Mouse (Mus musculus): ENCODE results near the gene Adgra1. TPM values are rescaled to one million over a fixed set of nuclear protein-coding genes. Genes with fewer than 3 reads are reported as not detected.

The Adgra1 gene
- polyA plus RNA-seq, 1 experiment: 0.29 TPM

GRCm38 (mm10) chr7:139883545-139883944 lies 49.6 kb downstream of the Adgra1 start:
- H3K36me3 ChIP-seq (ENCODE audit: control insufficient read depth, insufficient read depth, low read length): no peaks in the 10 kb centered on the region
- 86% methylated on average over 4 of the region's 4 CpGs for WGBS
- no peak overlapping the region for H3K4me3 ChIP-seq (ENCODE audit: extremely low read depth, insufficient read depth, insufficient read length)
- no peak overlapping the region for H3K27ac ChIP-seq (ENCODE audit: insufficient read depth, low read length)
- H3K27me3 ChIP-seq (ENCODE audit: control insufficient read depth, insufficient read depth, low read length): no peaks in the 10 kb centered on the region
- TF ChIP-seq POLR2A (IDR thresholded peaks at IDR 0.05; ENCODE audit: low read depth, low read length) (no peak), CTCF (IDR thresholded peaks at IDR 0.05; ENCODE audit: extremely low read depth, insufficient read depth, insufficient read length, insufficient replicate concordance) (no peak)
- no peak for DNase-seq (ENCODE audit: low read depth in 1 of 2, low spot score in 2 of 2)
- no peaks in the 10 kb centered on the region for H3K4me1 ChIP-seq (ENCODE audit: control insufficient read depth, insufficient read depth, insufficient read length)

DNA sequence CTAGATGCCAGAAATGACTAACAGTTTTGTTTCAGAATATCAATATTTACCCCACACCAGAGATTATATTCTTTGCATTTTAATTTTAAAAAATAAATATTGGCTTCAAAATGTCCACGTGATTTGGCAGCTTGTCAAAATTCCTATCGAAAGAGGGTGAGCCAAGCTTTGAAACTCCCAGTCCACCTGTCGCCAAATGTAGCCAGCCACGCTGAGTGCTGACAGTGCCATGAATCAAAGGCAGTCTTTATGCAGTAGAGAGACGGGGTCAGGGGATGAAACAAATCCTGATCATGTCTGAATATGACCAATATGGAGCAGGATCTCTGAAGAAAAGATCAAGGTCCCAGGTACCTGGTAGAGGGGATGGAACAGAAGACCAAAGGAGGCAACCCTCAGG lies 57.8 kb downstream of the Adgra1 start:
- Histone ChIP-seq H3K4me3 (ENCODE audit: extremely low read depth, insufficient read depth, insufficient read length) (no peak overlapping the region), H3K27ac (ENCODE audit: insufficient read depth, low read length) (no peak overlapping the region), H3K36me3 (ENCODE audit: control insufficient read depth, insufficient read depth, low read length) (no peaks in the 10 kb centered on the region), H3K27me3 (ENCODE audit: control insufficient read depth, insufficient read depth, low read length) (peaks cover 2% of the 10 kb centered on the region; the same call in 1 of the 2 replicates), H3K4me1 (ENCODE audit: control insufficient read depth, insufficient read depth, insufficient read length) (no peaks in the 10 kb centered on the region)
- WGBS: 77% methylated on average over 5 of the region's 5 CpGs
- no peak for DNase-seq (ENCODE audit: low read depth in 1 of 2, low spot score in 2 of 2)
- TF ChIP-seq POLR2A (IDR thresholded peaks at IDR 0.05; ENCODE audit: low read depth, low read length): no peak
- TF ChIP-seq CTCF (IDR thresholded peaks at IDR 0.05; ENCODE audit: extremely low read depth, insufficient read depth, insufficient read length, insufficient replicate concordance): no peak

- Histone ChIP-seq H3K4me3 (ENCODE audit: extremely low read depth, insufficient read depth, insufficient read length) (no peak within 1 kb of the TSS), H3K4me1 (ENCODE audit: control insufficient read depth, insufficient read depth, insufficient read length) (no peaks in the 10 kb centered on the region), H3K27me3 (ENCODE audit: control insufficient read depth, insufficient read depth, low read length) (peaks cover 2% of the 10 kb centered on the region; the same call in 1 of the 2 replicates), H3K27ac (ENCODE audit: insufficient read depth, low read length) (no peak within 1 kb of the TSS), H3K36me3 (ENCODE audit: control insufficient read depth, insufficient read depth, low read length) (no peaks in the 10 kb centered on the region)
- TF ChIP-seq POLR2A (IDR thresholded peaks at IDR 0.05; ENCODE audit: low read depth, low read length): no peak
- TF ChIP-seq CTCF (IDR thresholded peaks at IDR 0.05; ENCODE audit: extremely low read depth, insufficient read depth, insufficient read length, insufficient replicate concordance): no peak
- 4% methylated on average over 50 of the region's 50 CpGs for WGBS
- no peak for DNase-seq (ENCODE audit: low read depth in 1 of 2, low spot score in 2 of 2)
Observed at GRCm38 (mm10) chr7:139894655-139895557, 60.9 kb downstream of the Adgra1 start, which contains the start of gene Kndc1. Kndc1 (plus strand) TSS chr7:139894696.

DNA sequence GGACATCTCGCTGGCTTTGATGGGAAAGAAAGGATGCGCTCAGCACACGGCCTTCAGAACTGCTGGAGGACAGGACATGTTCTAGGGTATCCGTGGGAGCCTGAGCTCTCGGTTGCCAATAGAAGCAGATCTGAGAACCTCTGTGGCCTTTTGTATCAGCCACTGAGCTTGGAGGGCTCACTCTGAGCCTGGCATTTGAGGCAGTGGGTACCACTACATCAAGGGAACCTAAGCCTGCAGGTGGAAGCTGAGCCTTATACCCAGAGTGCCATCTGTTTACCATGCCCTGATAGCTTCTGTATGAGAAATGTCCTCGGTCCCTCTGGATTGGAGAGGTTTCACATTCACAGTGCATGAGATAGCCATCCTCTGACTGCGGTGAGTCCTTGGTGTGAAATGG lies 62.3 kb downstream of the Adgra1 start:
- Histone ChIP-seq H3K4me3 (ENCODE audit: extremely low read depth, insufficient read depth, insufficient read length) (no peak overlapping the region), H3K27ac (ENCODE audit: insufficient read depth, low read length) (no peak overlapping the region), H3K36me3 (ENCODE audit: control insufficient read depth, insufficient read depth, low read length) (no peaks in the 10 kb centered on the region), H3K4me1 (ENCODE audit: control insufficient read depth, insufficient read depth, insufficient read length) (no peaks in the 10 kb centered on the region), H3K27me3 (ENCODE audit: control insufficient read depth, insufficient read depth, low read length) (peaks cover 2% of the 10 kb centered on the region; the same call in 1 of the 2 replicates)
- TF ChIP-seq CTCF (IDR thresholded peaks at IDR 0.05; ENCODE audit: extremely low read depth, insufficient read depth, insufficient read length, insufficient replicate concordance): no peak
- no peak for DNase-seq (ENCODE audit: low read depth in 1 of 2, low spot score in 2 of 2)
- WGBS: 85% methylated on average over 7 of the region's 7 CpGs

GRCm38 (mm10) chr7:139896796-139897195 lies 62.8 kb downstream of the Adgra1 start:
- Histone ChIP-seq H3K4me1 (ENCODE audit: control insufficient read depth, insufficient read depth, insufficient read length) (no peaks in the 10 kb centered on the region), H3K4me3 (ENCODE audit: extremely low read depth, insufficient read depth, insufficient read length) (no peak overlapping the region), H3K36me3 (ENCODE audit: control insufficient read depth, insufficient read depth, low read length) (no peaks in the 10 kb centered on the region), H3K27me3 (ENCODE audit: control insufficient read depth, insufficient read depth, low read length) (peaks cover 2% of the 10 kb centered on the region; the same call in 1 of the 2 replicates), H3K27ac (ENCODE audit: insufficient read depth, low read length) (no peak overlapping the region)
- no peak for DNase-seq (ENCODE audit: low read depth in 1 of 2, low spot score in 2 of 2)
- no peak for TF ChIP-seq CTCF (IDR thresholded peaks at IDR 0.05; ENCODE audit: extremely low read depth, insufficient read depth, insufficient read length, insufficient replicate concordance)
- TF ChIP-seq POLR2A (IDR thresholded peaks at IDR 0.05; ENCODE audit: low read depth, low read length): no peak
- WGBS: 80% methylated on average over 7 of the region's 7 CpGs

DNA sequence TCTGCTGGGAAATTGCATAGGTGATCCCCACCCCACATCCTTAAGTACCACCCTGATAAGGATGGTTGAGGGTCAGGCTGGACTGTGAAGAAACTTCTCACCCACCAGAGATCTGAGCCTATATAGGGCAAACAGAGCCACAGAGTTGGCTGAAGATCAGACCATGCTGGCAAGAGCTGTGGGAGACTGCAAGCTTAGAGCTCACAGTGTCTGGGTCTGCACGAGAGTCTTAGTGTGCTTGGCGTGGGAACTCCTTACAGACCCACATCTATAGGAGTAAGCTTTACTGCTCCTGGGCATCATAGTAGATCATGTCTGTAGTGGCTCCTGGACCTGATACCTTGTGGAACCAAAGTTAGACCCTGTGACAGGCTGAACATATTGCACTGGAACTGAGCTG lies 64.6 kb downstream of the Adgra1 start:
- no peak for DNase-seq (ENCODE audit: low read depth in 1 of 2, low spot score in 2 of 2)
- H3K36me3 ChIP-seq (ENCODE audit: control insufficient read depth, insufficient read depth, low read length): no peaks in the 10 kb centered on the region
- H3K27ac ChIP-seq (ENCODE audit: insufficient read depth, low read length): no peak overlapping the region
- peaks cover 2% of the 10 kb centered on the region; the same call in 1 of the 2 replicates for H3K27me3 ChIP-seq (ENCODE audit: control insufficient read depth, insufficient read depth, low read length)
- WGBS: 78% methylated on average over 2 of the region's 2 CpGs
- H3K4me1 ChIP-seq (ENCODE audit: control insufficient read depth, insufficient read depth, insufficient read length): no peaks in the 10 kb centered on the region
- TF ChIP-seq POLR2A (IDR thresholded peaks at IDR 0.05; ENCODE audit: low read depth, low read length) (no peak), CTCF (IDR thresholded peaks at IDR 0.05; ENCODE audit: extremely low read depth, insufficient read depth, insufficient read length, insufficient replicate concordance) (no peak)
- no peak overlapping the region for H3K4me3 ChIP-seq (ENCODE audit: extremely low read depth, insufficient read depth, insufficient read length)

- peaks cover under 1% of the 10 kb centered on the region; the same call in 1 of the 2 replicates for H3K27me3 ChIP-seq (ENCODE audit: control insufficient read depth, insufficient read depth, low read length)
- no peaks in the 10 kb centered on the region for H3K36me3 ChIP-seq (ENCODE audit: control insufficient read depth, insufficient read depth, low read length)
- DNase-seq (ENCODE audit: low read depth in 1 of 2, low spot score in 2 of 2): no peak
- WGBS: 81% methylated on average over 7 of the region's 7 CpGs
- no peaks in the 10 kb centered on the region for H3K4me1 ChIP-seq (ENCODE audit: control insufficient read depth, insufficient read depth, insufficient read length)
- H3K27ac ChIP-seq (ENCODE audit: insufficient read depth, low read length): no peak overlapping the region
- TF ChIP-seq POLR2A (IDR thresholded peaks at IDR 0.05; ENCODE audit: low read depth, low read length) (no peak), CTCF (IDR thresholded peaks at IDR 0.05; ENCODE audit: extremely low read depth, insufficient read depth, insufficient read length, insufficient replicate concordance) (no peak)
- no peak overlapping the region for H3K4me3 ChIP-seq (ENCODE audit: extremely low read depth, insufficient read depth, insufficient read length)
Observed at GRCm38 (mm10) chr7:139899505-139899904, 65.5 kb downstream of the Adgra1 start.
